Mouse (Mus musculus): ENCODE measurements at regions not wholly inside any gene's neighbourhood (a gene's known extent, or its start where the extent isn't known, plus 50 kb on each side); places are given as distances from the start of the nearest gene placed in this dataset.

- TF ChIP-seq EP300 (IDR thresholded peaks at IDR 0.05; ENCODE audit: insufficient read depth, low read depth, low read length) (no peak), POLR2A (IDR thresholded peaks at IDR 0.05; ENCODE audit: insufficient read depth, low read depth, low read length) (no peak)
Measured at GRCm38 (mm10) chr2:146745012-146745682, 110.5 kb upstream of the Kiz start.

Data from heart, adult 2 months (tissue).